Mouse (Mus musculus): ENCODE results near the gene Psd4.

DNA sequence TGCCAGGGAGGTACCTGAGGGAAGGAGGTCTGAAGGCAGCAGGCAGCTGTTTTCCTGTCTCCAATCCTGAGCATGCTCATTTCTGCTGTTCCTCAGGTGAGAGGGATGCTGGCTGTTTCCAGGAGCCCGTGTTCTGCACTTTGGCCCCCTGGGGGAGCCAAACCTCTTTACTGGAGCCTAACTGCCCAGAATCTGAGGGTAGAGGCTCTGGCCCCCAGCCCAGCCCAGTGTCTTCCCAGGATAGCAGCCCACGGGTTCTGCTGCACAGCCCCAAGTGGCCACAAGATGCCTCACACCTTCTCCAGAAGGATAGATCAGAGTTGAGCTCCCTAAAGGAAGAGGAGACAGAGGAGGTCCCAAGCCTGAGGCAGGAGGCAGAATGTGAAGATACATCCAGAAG, 29.7 kb downstream of the Psd4 start:
- TF ChIP-seq CTCF (IDR thresholded peaks at IDR 0.05; ENCODE audit: low read depth) (no peak), EP300 (IDR thresholded peaks at IDR 0.05; ENCODE audit: low read depth) (no peak)
